Comparison of ENCODE assay signal across 8 mouse cellular contexts in the genomic region with DNA sequence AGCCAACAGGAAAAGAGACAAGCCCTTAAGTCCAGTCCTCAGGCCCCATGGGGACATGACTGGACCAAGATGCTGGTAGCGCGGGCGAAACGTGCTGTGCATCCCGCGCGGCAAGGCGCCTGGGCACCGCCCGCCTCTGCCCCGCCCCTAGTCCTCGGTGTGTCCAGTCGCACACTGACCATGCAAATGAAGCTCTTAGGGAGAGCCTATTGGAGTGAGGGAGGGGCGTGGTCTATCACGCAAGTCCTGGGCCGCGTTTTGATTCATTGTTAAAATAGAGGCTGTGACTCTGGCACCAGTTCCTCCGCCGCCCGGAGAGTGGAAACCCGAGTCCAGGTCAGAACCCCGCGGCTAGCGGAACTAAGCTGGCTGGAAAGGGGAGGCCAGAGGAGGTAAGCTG. TPM values are rescaled to one million over a fixed set of nuclear protein-coding genes. Genes with fewer than 3 reads are reported as not detected.
DNase-seq lines count a peak whose midpoint lies in the region.

A gene (plus strand): TSS at position 68 of the 400 bp plus-strand sequence.

- no peaks in the 10 kb centered on the region for H3K9me3 ChIP-seq in hindbrain, embryonic 10.5 days

- peak within 1 kb of the TSS; percentile 66 for H3K4me3 ChIP-seq in hindbrain, embryonic 10.5 days

- DNase-seq in Muller cell, postnatal 12 days (ENCODE audit: inconsistent ontology term): peak; percentile 95
- peak; percentile 94 to 96 for DNase-seq in cerebellum, postnatal 10 days
- peak; percentile 66 to 82 for DNase-seq in frontal cortex, adult 2 months (ENCODE audit: extremely low spot score in 1 of 2, low spot score in 1 of 2)
- peak; percentile 92 for DNase-seq in hindbrain, embryonic 10.5 days (ENCODE audit: low spot score)
- peak; percentile 66 to 91 for DNase-seq in layer of hippocampus, postnatal 14 days (ENCODE audit: low spot score in 2 of 2)
- peak; percentile 85 for DNase-seq in lung, postnatal 14 days
- peak; percentile 93 for DNase-seq in retina, embryonic 14.5 days (ENCODE audit: low spot score)
- DNase-seq in urinary bladder, postnatal 4 days (ENCODE audit: low spot score in 2 of 2): peak; percentile 75 to 84

- peak within 1 kb of the TSS; percentile 91 for H3K27ac ChIP-seq in hindbrain, embryonic 10.5 days

- H3K27me3 ChIP-seq in hindbrain, embryonic 10.5 days (ENCODE audit: insufficient read depth, poor library complexity, severe bottlenecking): peaks cover 13% of the 10 kb centered on the region

- peaks cover 37% of the 10 kb centered on the region for H3K4me1 ChIP-seq in hindbrain, embryonic 10.5 days (replicated peaks)

- WGBS in hindbrain, embryonic 10.5 days: 0% methylated on average over 24 of the region's 24 CpGs

- peaks cover 20% of the 10 kb centered on the region for H3K36me3 ChIP-seq in hindbrain, embryonic 10.5 days

RNA-seq across cellular contexts. Expression of the gene that starts here (rescaled TPM):
- polyA plus RNA-seq in frontal cortex, adult 2 months (2012; rRNA removed): 11.7 and 13.9 TPM in 2 replicates
- 45.8 and 48.0 TPM in 2 replicates for polyA plus RNA-seq in hindbrain, embryonic 10.5 days (2016; fragmentation: Nextera tagmentation; extraction: Ambion mirVana)
- total RNA-seq in layer of hippocampus, postnatal 14 days (2021): 10 to 100 TPM; 19.3 to 21.1 TPM

Comparison
In these comparisons a context has a peak if more than half of its experiments do, and no peak if none do; other contexts are left out.
1. Peak in every context shown above with its lines: DNase-seq, H3K4me3 ChIP-seq and H3K27ac ChIP-seq.